Mouse (Mus musculus) liver, embryonic 16.5 days (tissue): ENCODE measurements at regions not wholly inside any gene's neighbourhood (a gene's known extent, or its start where the extent isn't known, plus 50 kb on each side); places are given as distances from the start of the nearest gene placed in this dataset.

ENCODE experiments used
- ATAC-seq: fragments of 200-750 bp; cut with Nextera tagmentation; 2 replicates; pipeline ENCODE4 v1.8.0; 2017; ENCODE audit warnings: low read depth, mild to moderate bottlenecking, moderate number of reproducible peaks, moderate library complexity
- H3K27ac ChIP-seq: fragments of 300-500 bp; sonication (generic); 2 replicates; pipeline ENCODE4 v1.5.1; 2014; ENCODE audit warnings: mild to moderate bottlenecking, low read length
- H3K27me3 ChIP-seq: fragments of 300-500 bp; sonication (generic); 2 replicates; pipeline ENCODE4 v1.6.1; 2014; ENCODE audit warnings: low read depth, low read length, mixed read lengths; ENCODE audit not compliant: control insufficient read depth, insufficient read depth
- H3K36me3 ChIP-seq: fragments of 300-500 bp; sonication (generic); 2 replicates; pipeline ENCODE4 v1.6.1; 2014; ENCODE audit warnings: mild to moderate bottlenecking; ENCODE audit not compliant: control insufficient read depth, insufficient read depth
- H3K4me1 ChIP-seq: fragments of 300-500 bp; sonication (generic); 2 replicates; pipeline ENCODE4 v1.6.1; 2014; ENCODE audit warnings: low read depth, low read length, mixed read lengths; ENCODE audit not compliant: control insufficient read depth
- H3K4me2 ChIP-seq: fragments of 300-500 bp; sonication (generic); 2 replicates; pipeline ENCODE4 v1.6.1; 2014; ENCODE audit warnings: low read depth, low read length, mixed read lengths
- H3K4me3 ChIP-seq: fragments of 300-500 bp; sonication (generic); 2 replicates; pipeline ENCODE4 v1.5.1; 2014; ENCODE audit warnings: low read depth, mild to moderate bottlenecking, low read length
- H3K9ac ChIP-seq: fragments of 300-500 bp; sonication (generic); 2 replicates; pipeline ENCODE4 v1.6.1; 2014; ENCODE audit warnings: low read depth, low read length
- H3K9me3 ChIP-seq: fragments of 300-500 bp; sonication (generic); replicated peaks from 2 replicates; pipeline ENCODE4 v1.6.1; 2016; ENCODE audit warnings: low read length; ENCODE audit not compliant: control insufficient read depth
- WGBS: fragments of 180-500 bp; shearing (Covaris S2); extraction: QIAGEN DNeasy Blood & Tissue Kit; methylation state at CpG from one replicate; pipeline ENCODE4 v1.1.7; 2014; ENCODE audit not compliant: insufficient replicate concordance; 5-methylcytosine and 5-hydroxymethylcytosine counted together

- 59% methylated on average over 2 of the region's 2 CpGs for WGBS
- H3K4me3 ChIP-seq = no peak overlapping the region
- no peaks in the 10 kb centered on the region for H3K4me1 ChIP-seq
- H3K27ac ChIP-seq = no peak overlapping the region
- no peaks in the 10 kb centered on the region for H3K36me3 ChIP-seq
- ATAC-seq = no peak
- no peaks in the 10 kb centered on the region for H3K9me3 ChIP-seq
- no peak overlapping the region for H3K4me2 ChIP-seq
- no peak overlapping the region for H3K9ac ChIP-seq
- H3K27me3 ChIP-seq = no peaks in the 10 kb centered on the region
These were observed 446.5 kb downstream of the Pdgfc start for GRCm38 (mm10) chr3:81482742-81483141.

DNA sequence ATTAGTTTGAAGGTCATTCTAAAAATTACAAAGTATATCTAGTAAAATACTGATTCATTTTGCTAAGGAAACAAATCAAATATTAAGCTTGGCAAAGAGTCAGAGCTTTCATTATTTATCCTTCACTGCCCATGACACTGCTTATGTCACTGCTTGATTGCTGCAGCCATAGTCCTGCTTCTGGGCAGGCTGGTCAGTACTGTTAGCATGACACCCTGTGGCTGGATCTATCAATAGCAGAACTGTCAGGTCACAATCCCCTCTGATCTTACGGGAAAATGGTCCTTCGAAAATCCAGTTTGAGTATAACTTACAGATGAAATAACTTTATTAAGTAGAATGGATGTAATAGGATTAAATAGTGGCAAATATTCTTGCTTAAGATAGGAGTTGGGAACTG lies 447.1 kb downstream of the Pdgfc start:
- Histone ChIP-seq H3K9me3 (no peaks in the 10 kb centered on the region), H3K36me3 (no peaks in the 10 kb centered on the region), H3K4me1 (no peaks in the 10 kb centered on the region), H3K27ac (no peak overlapping the region), H3K9ac (no peak overlapping the region), H3K4me3 (no peak overlapping the region), H3K27me3 (no peaks in the 10 kb centered on the region), H3K4me2 (no peak overlapping the region)
- WGBS = 42% methylated on average over 2 of the region's 2 CpGs
- ATAC-seq = no peak

DNA sequence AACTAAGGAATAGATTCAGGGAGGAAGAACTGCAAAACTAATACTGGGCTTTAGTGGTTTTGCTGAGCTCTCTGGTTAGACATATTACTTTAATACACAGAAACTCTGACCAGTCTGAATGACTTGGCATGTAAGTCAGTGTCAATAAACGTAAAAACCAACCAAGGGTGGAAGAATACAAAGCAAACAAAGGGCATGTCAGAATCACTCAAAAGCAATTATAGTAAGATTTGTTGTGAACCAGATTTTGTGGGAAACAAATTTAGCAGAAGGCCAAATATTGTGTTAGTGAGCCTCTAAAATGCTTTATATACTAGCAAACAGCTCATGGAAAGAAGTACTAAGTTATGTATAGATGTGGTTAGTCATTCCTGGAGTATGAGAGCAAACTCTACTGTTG lies 427.1 kb upstream of the Ctso start:
- ATAC-seq = no peak
- H3K36me3 ChIP-seq = no peaks in the 10 kb centered on the region
- H3K27me3 ChIP-seq = no peaks in the 10 kb centered on the region
- no peak overlapping the region for H3K27ac ChIP-seq
- no peak overlapping the region for H3K4me3 ChIP-seq
- no peaks in the 10 kb centered on the region for H3K4me1 ChIP-seq
- 68% methylated on average over 1 of the region's 1 CpGs for WGBS
- no peak overlapping the region for H3K4me2 ChIP-seq
- no peak overlapping the region for H3K9ac ChIP-seq
- H3K9me3 ChIP-seq = no peaks in the 10 kb centered on the region

DNA sequence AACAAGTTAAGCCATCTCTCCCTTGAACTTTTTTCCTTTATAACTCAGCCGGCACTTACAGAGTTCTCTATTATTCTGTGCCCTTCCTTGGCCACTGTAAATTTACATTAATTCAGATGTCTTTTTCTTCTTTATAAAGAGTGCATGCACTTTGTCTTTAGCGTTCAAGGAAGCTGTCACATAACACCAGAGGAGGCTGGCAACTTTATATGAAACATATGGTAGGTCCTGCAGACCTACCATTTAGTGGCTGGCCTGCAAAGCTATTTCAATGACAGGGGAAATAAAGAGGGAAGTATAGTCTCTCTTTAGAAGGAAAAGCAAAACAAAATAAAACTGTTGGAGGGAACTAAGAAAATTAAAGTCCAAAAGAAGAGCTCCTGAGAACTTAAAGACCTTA lies 423.8 kb upstream of the Ctso start:
- H3K27ac ChIP-seq = no peak overlapping the region
- H3K4me1 ChIP-seq = no peaks in the 10 kb centered on the region
- no peak overlapping the region for H3K4me3 ChIP-seq
- no peaks in the 10 kb centered on the region for H3K9me3 ChIP-seq
- H3K9ac ChIP-seq = no peak overlapping the region
- H3K27me3 ChIP-seq = no peaks in the 10 kb centered on the region
- ATAC-seq = no peak
- 49% methylated on average over 2 of the region's 2 CpGs for WGBS
- H3K36me3 ChIP-seq = no peaks in the 10 kb centered on the region
- no peak overlapping the region for H3K4me2 ChIP-seq

- H3K4me2 ChIP-seq = no peak overlapping the region
- 70% methylated on average over 4 of the region's 4 CpGs for WGBS
- no peak overlapping the region for H3K4me3 ChIP-seq
- ATAC-seq = no peak
- no peaks in the 10 kb centered on the region for H3K27me3 ChIP-seq
- no peak overlapping the region for H3K9ac ChIP-seq
- no peak overlapping the region for H3K27ac ChIP-seq
- no peaks in the 10 kb centered on the region for H3K36me3 ChIP-seq
- H3K4me1 ChIP-seq = no peaks in the 10 kb centered on the region
- no peaks in the 10 kb centered on the region for H3K9me3 ChIP-seq
These were observed 410.6 kb upstream of the Ctso start for GRCm38 (mm10) chr3:81521804-81522203.

GRCm38 (mm10) chr3:81530872-81531271 lies 401.5 kb upstream of the Ctso start:
- no peak for ATAC-seq
- Histone ChIP-seq H3K27me3 (no peaks in the 10 kb centered on the region), H3K4me2 (no peak overlapping the region), H3K4me3 (no peak overlapping the region), H3K4me1 (no peaks in the 10 kb centered on the region), H3K9me3 (no peaks in the 10 kb centered on the region), H3K27ac (no peak overlapping the region), H3K9ac (no peak overlapping the region), H3K36me3 (no peaks in the 10 kb centered on the region)
- 43% methylated on average over 1 of the region's 1 CpGs for WGBS

DNA sequence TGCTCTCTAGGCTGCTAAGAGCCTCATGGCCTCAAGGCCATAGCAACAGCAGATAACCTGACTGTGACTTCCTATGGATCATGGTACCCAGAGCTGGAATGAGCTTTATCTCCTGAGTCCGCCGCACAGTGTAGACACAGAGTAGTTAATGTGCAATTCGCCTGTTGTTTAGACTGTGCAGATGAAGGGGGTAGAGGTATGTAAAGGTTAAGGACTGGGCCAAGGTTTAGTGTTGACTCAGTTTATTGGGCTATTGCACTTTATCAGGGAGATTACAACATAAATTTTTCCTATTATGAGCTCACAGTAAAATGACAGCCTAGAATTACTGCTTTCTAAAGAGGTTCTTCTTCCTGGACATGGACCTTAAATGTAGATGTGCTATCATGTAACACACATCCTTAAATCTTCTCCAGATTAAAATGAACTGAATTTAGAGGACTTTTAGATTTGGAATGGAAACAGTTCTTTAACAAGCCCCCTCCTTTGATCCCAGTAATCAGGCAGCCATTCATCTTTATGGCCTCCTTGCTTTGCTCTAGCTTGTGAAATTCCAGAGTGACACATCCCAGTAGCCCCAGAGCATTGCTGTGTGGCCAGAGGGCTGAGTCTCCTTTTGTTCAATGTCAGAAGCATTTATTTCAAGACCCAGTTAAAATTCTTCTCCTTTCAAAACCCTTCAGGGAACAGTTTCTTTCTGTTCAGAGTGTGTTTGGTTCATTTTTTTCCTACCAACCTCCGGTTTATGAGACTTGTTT lies 396.8 kb upstream of the Ctso start:
- H3K36me3 ChIP-seq = no peaks in the 10 kb centered on the region
- no peaks in the 10 kb centered on the region for H3K9me3 ChIP-seq
- no peak overlapping the region for H3K9ac ChIP-seq
- WGBS = 50% methylated on average over 4 of the region's 4 CpGs
- no peaks in the 10 kb centered on the region for H3K4me1 ChIP-seq
- H3K4me2 ChIP-seq = no peak overlapping the region
- peak; percentile 30; the same call in 1 of the 2 replicates for ATAC-seq
- H3K27ac ChIP-seq = no peak overlapping the region
- no peaks in the 10 kb centered on the region for H3K27me3 ChIP-seq
- H3K4me3 ChIP-seq = no peak overlapping the region

GRCm38 (mm10) chr3:81554773-81555172 lies 377.6 kb upstream of the Ctso start:
- no peak overlapping the region for H3K9ac ChIP-seq
- ATAC-seq = no peak
- H3K36me3 ChIP-seq = no peaks in the 10 kb centered on the region

GRCm38 (mm10) chr3:81562610-81563258 lies 369.7 kb upstream of the Ctso start:
- Histone ChIP-seq H3K27ac (no peak overlapping the region), H3K36me3 (no peaks in the 10 kb centered on the region), H3K9ac (no peak overlapping the region), H3K27me3 (no peaks in the 10 kb centered on the region), H3K4me3 (no peak overlapping the region), H3K4me1 (no peaks in the 10 kb centered on the region), H3K4me2 (no peak overlapping the region), H3K9me3 (no peaks in the 10 kb centered on the region)
- 57% methylated on average over 2 of the region's 2 CpGs for WGBS
- no peak for ATAC-seq

More at GRCm38 (mm10) chr3:81554773-81555172, 377.6 kb upstream of the Ctso start:
- H3K27ac ChIP-seq = no peak overlapping the region
- no peaks in the 10 kb centered on the region for H3K9me3 ChIP-seq
- no peaks in the 10 kb centered on the region for H3K27me3 ChIP-seq
- 55% methylated on average over 7 of the region's 7 CpGs for WGBS
- no peaks in the 10 kb centered on the region for H3K4me1 ChIP-seq
- no peak overlapping the region for H3K4me2 ChIP-seq
- H3K4me3 ChIP-seq = no peak overlapping the region
